Mouse (Mus musculus): ENCODE measurements around the gene Fam83d.
"Not testable (repeated sequence)": the region's sequence is repeated elsewhere in the genome, so short reads cannot be mapped to it uniquely, and the experiment has no call there.

The Fam83d gene

GRCm38 (mm10) chr2:158767742-158768339 lies at the start of gene Fam83d:
Gene Fam83d, plus strand, starts transcription at chr2:158768093.
- in situ Hi-C loops (cut with MboI; ENCODE audit: low sequenced_read_pairs): no loop called here

GRCm38 (mm10) chr2:158718816-158719549 lies 48.9 kb upstream of the Fam83d start:
- in situ Hi-C loops (cut with MboI; ENCODE audit: low sequenced_read_pairs): no loop called here

GRCm38 (mm10) chr2:158720715-158721370 lies 47.0 kb upstream of the Fam83d start:
- in situ Hi-C loops (cut with MboI; ENCODE audit: low sequenced_read_pairs): no loop called here

GRCm38 (mm10) chr2:158721481-158721880 lies 46.4 kb upstream of the Fam83d start:
- in situ Hi-C loops (cut with MboI; ENCODE audit: low sequenced_read_pairs): no loop called here

GRCm38 (mm10) chr2:158722135-158722534 lies 45.8 kb upstream of the Fam83d start:
- in situ Hi-C loops (cut with MboI; ENCODE audit: low sequenced_read_pairs): no loop called here

- in situ Hi-C loops (cut with MboI; ENCODE audit: low sequenced_read_pairs): no loop called here
Measured at GRCm38 (mm10) chr2:158722991-158723551, 44.8 kb upstream of the Fam83d start.

GRCm38 (mm10) chr2:158723806-158724205 lies 44.1 kb upstream of the Fam83d start:
- in situ Hi-C loops (cut with MboI; ENCODE audit: low sequenced_read_pairs): no loop called here

- in situ Hi-C loops (cut with MboI; ENCODE audit: low sequenced_read_pairs): no loop called here
Measured at GRCm38 (mm10) chr2:158726252-158726651, 41.6 kb upstream of the Fam83d start.

GRCm38 (mm10) chr2:158728061-158728815 lies 39.7 kb upstream of the Fam83d start:
- in situ Hi-C loops (cut with MboI; ENCODE audit: low sequenced_read_pairs): no loop called here

- in situ Hi-C loops (cut with MboI; ENCODE audit: low sequenced_read_pairs): no loop called here
Measured at GRCm38 (mm10) chr2:158730896-158731295, 37.0 kb upstream of the Fam83d start.

- in situ Hi-C loops (cut with MboI; ENCODE audit: low sequenced_read_pairs): no loop called here
Measured at GRCm38 (mm10) chr2:158732521-158732920, 35.4 kb upstream of the Fam83d start.

- in situ Hi-C loops (cut with MboI; ENCODE audit: low sequenced_read_pairs): no loop called here
Measured at GRCm38 (mm10) chr2:158733136-158733535, 34.8 kb upstream of the Fam83d start.

- in situ Hi-C loops (cut with MboI; ENCODE audit: low sequenced_read_pairs): no loop called here
Measured at GRCm38 (mm10) chr2:158733914-158734313, 34.0 kb upstream of the Fam83d start.

GRCm38 (mm10) chr2:158734500-158735152 lies 33.3 kb upstream of the Fam83d start:
- in situ Hi-C loops (cut with MboI; ENCODE audit: low sequenced_read_pairs): no loop called here

- in situ Hi-C loops (cut with MboI; ENCODE audit: low sequenced_read_pairs): no loop called here
Measured at GRCm38 (mm10) chr2:158735340-158735739, 32.6 kb upstream of the Fam83d start.

- in situ Hi-C loops (cut with MboI; ENCODE audit: low sequenced_read_pairs): not testable (repeated sequence)
Measured at GRCm38 (mm10) chr2:158736247-158736646, 31.6 kb upstream of the Fam83d start.

- in situ Hi-C loops (cut with MboI; ENCODE audit: low sequenced_read_pairs): no loop called here
Measured at GRCm38 (mm10) chr2:158738591-158738990, 29.3 kb upstream of the Fam83d start.

GRCm38 (mm10) chr2:158739113-158739512 lies 28.8 kb upstream of the Fam83d start:
- in situ Hi-C loops (cut with MboI; ENCODE audit: low sequenced_read_pairs): no loop called here

GRCm38 (mm10) chr2:158741011-158741501 lies 26.8 kb upstream of the Fam83d start:
- in situ Hi-C loops (cut with MboI; ENCODE audit: low sequenced_read_pairs): no loop called here

- in situ Hi-C loops (cut with MboI; ENCODE audit: low sequenced_read_pairs): no loop called here
Measured at GRCm38 (mm10) chr2:158742431-158742830, 25.5 kb upstream of the Fam83d start.

Measured in CH12F3 (cell line).